Mouse (Mus musculus) embryo, embryonic 11 days (tissue): ENCODE results near the gene Gm9747.

ENCODE experiments used
- DNase-seq: peaks from one replicate; pipeline ENCODE4 v3.0.0-alpha.2; 2015

Gene Gm9747

GRCm38 (mm10) chr1:82232812-82233211 lies at the start of gene Gm9747:
Gene Gm9747 (plus strand): TSS chr1:82233112.
- DNase-seq = no peak

- no peak for DNase-seq
Observed at GRCm38 (mm10) chr1:82183913-82184442, 48.9 kb upstream of the Gm9747 start.

GRCm38 (mm10) chr1:82188549-82189231 lies 44.2 kb upstream of the Gm9747 start:
- DNase-seq = no peak

- no peak for DNase-seq
Observed at GRCm38 (mm10) chr1:82189516-82189915, 43.4 kb upstream of the Gm9747 start.

- DNase-seq = no peak
Observed at GRCm38 (mm10) chr1:82191579-82191978, 41.3 kb upstream of the Gm9747 start.

- DNase-seq = no peak
Observed at GRCm38 (mm10) chr1:82199918-82200317, 33.0 kb upstream of the Gm9747 start.

GRCm38 (mm10) chr1:82200636-82201035 lies 32.3 kb upstream of the Gm9747 start:
- no peak for DNase-seq

- DNase-seq = no peak
Observed at GRCm38 (mm10) chr1:82207511-82207910, 25.4 kb upstream of the Gm9747 start.

GRCm38 (mm10) chr1:82220673-82221396 lies 12.1 kb upstream of the Gm9747 start:
- no peak for DNase-seq

- no peak for DNase-seq
Observed at GRCm38 (mm10) chr1:82221462-82221861, 11.4 kb upstream of the Gm9747 start.

GRCm38 (mm10) chr1:82223042-82223795 lies 9.7 kb upstream of the Gm9747 start:
- no peak for DNase-seq

- DNase-seq = no peak
Observed at GRCm38 (mm10) chr1:82228841-82229240, 4.1 kb upstream of the Gm9747 start.

- no peak for DNase-seq
Observed at GRCm38 (mm10) chr1:82234616-82235015, 1.7 kb downstream of the Gm9747 start.

GRCm38 (mm10) chr1:82235455-82236104 lies 2.7 kb downstream of the Gm9747 start:
- DNase-seq = no peak

GRCm38 (mm10) chr1:82238245-82238644 lies 5.3 kb downstream of the Gm9747 start:
- no peak for DNase-seq

- no peak for DNase-seq
Observed at GRCm38 (mm10) chr1:82239409-82240201, 6.7 kb downstream of the Gm9747 start.

- DNase-seq = no peak
Observed at GRCm38 (mm10) chr1:82243260-82243825, 10.4 kb downstream of the Gm9747 start.

- no peak for DNase-seq
Observed at GRCm38 (mm10) chr1:82245002-82245401, 12.1 kb downstream of the Gm9747 start.

GRCm38 (mm10) chr1:82247221-82247951 lies 14.5 kb downstream of the Gm9747 start:
- DNase-seq = no peak

GRCm38 (mm10) chr1:82253789-82254445 lies 21.0 kb downstream of the Gm9747 start:
- DNase-seq = no peak
